Mouse (Mus musculus) lung, postnatal 4 days (tissue): ENCODE measurements around the gene Appbp2.
A peak's percentile ranks its signal among the peaks of the same experiment; 100 is the strongest.

Experiments
- DNase-seq, 2 experiments: peaks; one replicate each; pipeline ENCODE4 v3.0.0; 2021

The Appbp2 gene

GRCm38 (mm10) chr11:85234990-85235841 lies at the start of gene Appbp2:
Appbp2 (minus strand) TSS chr11:85235130.
- DNase-seq = peak; percentile 94 to 95

GRCm38 (mm10) chr11:85281219-85281878 lies 46.4 kb upstream of the Appbp2 start:
- no peak for DNase-seq

- DNase-seq = no peak
These were observed 43.2 kb upstream of the Appbp2 start for GRCm38 (mm10) chr11:85278175-85278574.

- no peak for DNase-seq
These were observed 42.7 kb upstream of the Appbp2 start for GRCm38 (mm10) chr11:85277609-85278008.

GRCm38 (mm10) chr11:85275151-85275550 lies 40.2 kb upstream of the Appbp2 start:
- no peak for DNase-seq

- DNase-seq = no peak
These were observed 38.4 kb upstream of the Appbp2 start for GRCm38 (mm10) chr11:85273299-85273698.

- peak in 1 of 2 experiments; percentile 66 for DNase-seq
These were observed 35.7 kb upstream of the Appbp2 start for GRCm38 (mm10) chr11:85270631-85271030.

- DNase-seq = no peak
These were observed 32.5 kb upstream of the Appbp2 start for GRCm38 (mm10) chr11:85267393-85267792.

GRCm38 (mm10) chr11:85264635-85265034 lies 29.7 kb upstream of the Appbp2 start:
- DNase-seq = no peak

GRCm38 (mm10) chr11:85261192-85261591 lies 26.3 kb upstream of the Appbp2 start:
- DNase-seq = peak in 1 of 2 experiments; percentile 81

GRCm38 (mm10) chr11:85258966-85259365 lies 24.0 kb upstream of the Appbp2 start:
- DNase-seq = no peak

GRCm38 (mm10) chr11:85255471-85256027 lies 20.6 kb upstream of the Appbp2 start:
- no peak for DNase-seq

GRCm38 (mm10) chr11:85253641-85254040 lies 18.7 kb upstream of the Appbp2 start:
- no peak for DNase-seq

- DNase-seq = no peak
These were observed 18.1 kb upstream of the Appbp2 start for GRCm38 (mm10) chr11:85253006-85253405.

GRCm38 (mm10) chr11:85251955-85252354 lies 17.0 kb upstream of the Appbp2 start:
- no peak for DNase-seq

- DNase-seq = no peak
These were observed 15.5 kb upstream of the Appbp2 start for GRCm38 (mm10) chr11:85250467-85250866.

- DNase-seq = no peak
These were observed 14.4 kb upstream of the Appbp2 start for GRCm38 (mm10) chr11:85249338-85249737.

GRCm38 (mm10) chr11:85248151-85248550 lies 13.2 kb upstream of the Appbp2 start:
- no peak for DNase-seq

GRCm38 (mm10) chr11:85241226-85241625 lies 6.3 kb upstream of the Appbp2 start:
- DNase-seq = no peak

GRCm38 (mm10) chr11:85240211-85240610 lies 5.3 kb upstream of the Appbp2 start:
- no peak for DNase-seq

GRCm38 (mm10) chr11:85234363-85234989 lies 454 bp downstream of the Appbp2 start:
- DNase-seq = peak; percentile 88 to 91

GRCm38 (mm10) chr11:85233676-85234210 lies 1.2 kb downstream of the Appbp2 start:
- no peak for DNase-seq

- DNase-seq = no peak
These were observed 11.7 kb downstream of the Appbp2 start for GRCm38 (mm10) chr11:85223248-85223647.
